Mouse (Mus musculus) stomach, postnatal 0 days (tissue): ENCODE results near the gene Hydin.

Experiments
- CTCF ChIP-seq: IDR thresholded peaks from 2 replicates; pipeline ENCODE4 v1.5.1; 2016; ENCODE audit warnings: antibody characterized with exemption, low read depth, mild to moderate bottlenecking, moderate library complexity
- EP300 ChIP-seq: optimal IDR thresholded peaks from 2 replicates; pipeline ENCODE3; 2016; ENCODE audit warnings: antibody characterized with exemption

DNA sequence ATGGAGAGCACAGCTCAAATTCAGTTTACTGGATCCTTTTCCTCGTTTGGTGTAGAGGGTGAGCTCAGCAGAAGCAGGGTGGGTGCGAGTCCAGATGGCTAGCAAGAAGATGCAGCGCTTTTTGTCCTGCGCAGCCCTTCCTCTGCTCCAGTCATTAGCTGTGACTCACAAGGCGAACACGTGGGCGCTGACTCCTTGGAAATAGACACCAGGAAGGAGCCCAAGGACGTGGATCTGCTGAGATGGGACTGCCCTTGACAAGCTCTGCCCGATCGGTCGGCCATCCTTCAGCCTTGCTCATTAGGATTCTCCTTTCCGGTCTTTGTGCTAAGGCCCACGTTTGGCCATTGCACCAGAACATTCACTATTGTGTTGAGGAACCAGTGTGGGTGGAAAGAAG is 106.1 kb downstream of the Hydin start:
- TF ChIP-seq CTCF (no peak), EP300 (no peak)
